Mouse (Mus musculus): Measurements from ENCODE around the gene Pfkfb2.

Pfkfb2 gene

GRCm38 (mm10) chr1:130737916-130738315, 8.9 kb upstream of the Pfkfb2 start:
- DNase-seq (ENCODE audit: low read depth, low spot score), result no peak

- no peak for DNase-seq (ENCODE audit: low read depth, low spot score)
Observed at GRCm38 (mm10) chr1:130737411-130737881, 8.4 kb upstream of the Pfkfb2 start.

GRCm38 (mm10) chr1:130734852-130735251, 5.8 kb upstream of the Pfkfb2 start:
- no peak for DNase-seq (ENCODE audit: low read depth, low spot score)

- DNase-seq (ENCODE audit: low read depth, low spot score), result no peak
Observed at GRCm38 (mm10) chr1:130734452-130734851, 5.4 kb upstream of the Pfkfb2 start.

GRCm38 (mm10) chr1:130733671-130734070, 4.6 kb upstream of the Pfkfb2 start:
- DNase-seq (ENCODE audit: low read depth, low spot score), result no peak

GRCm38 (mm10) chr1:130732706-130733658, 3.9 kb upstream of the Pfkfb2 start:
- DNase-seq (ENCODE audit: low read depth, low spot score), result no peak

GRCm38 (mm10) chr1:130731741-130732337, 2.8 kb upstream of the Pfkfb2 start, which contains the start of gene AA986860:
TSS of gene AA986860 (plus strand) at chr1:130731976.
- DNase-seq (ENCODE audit: low read depth, low spot score), result no peak

- no peak for DNase-seq (ENCODE audit: low read depth, low spot score)
Observed at GRCm38 (mm10) chr1:130728708-130729107, 345 bp downstream of the Pfkfb2 start.

- no peak for DNase-seq (ENCODE audit: low read depth, low spot score)
Observed at GRCm38 (mm10) chr1:130728070-130728469, 983 bp downstream of the Pfkfb2 start.

GRCm38 (mm10) chr1:130726396-130726795, 2.7 kb downstream of the Pfkfb2 start:
- DNase-seq (ENCODE audit: low read depth, low spot score), result no peak

- DNase-seq (ENCODE audit: low read depth, low spot score), result no peak
Observed at GRCm38 (mm10) chr1:130724206-130724605, 4.8 kb downstream of the Pfkfb2 start.

- DNase-seq (ENCODE audit: low read depth, low spot score), result peak; percentile 75
Observed at GRCm38 (mm10) chr1:130717291-130717871, 11.7 kb downstream of the Pfkfb2 start, which contains the start of gene Yod1. TSS of gene Yod1 (plus strand) at chr1:130717327.

GRCm38 (mm10) chr1:130716513-130717290, 12.4 kb downstream of the Pfkfb2 start:
- DNase-seq (ENCODE audit: low read depth, low spot score), result no peak

- no peak for DNase-seq (ENCODE audit: low read depth, low spot score)
Observed at GRCm38 (mm10) chr1:130716218-130716512, 12.9 kb downstream of the Pfkfb2 start.

- peak; percentile 90 for DNase-seq (ENCODE audit: low read depth, low spot score)
Observed at GRCm38 (mm10) chr1:130715561-130716217, 13.4 kb downstream of the Pfkfb2 start, which contains the start of gene Gm29427. TSS of gene Gm29427 (minus strand) at chr1:130715799.

- DNase-seq (ENCODE audit: low read depth, low spot score), result no peak
Observed at GRCm38 (mm10) chr1:130714046-130714445, 15.0 kb downstream of the Pfkfb2 start.

GRCm38 (mm10) chr1:130710283-130711080, 18.6 kb downstream of the Pfkfb2 start:
- no peak for DNase-seq (ENCODE audit: low read depth, low spot score)

GRCm38 (mm10) chr1:130703613-130704012, 25.4 kb downstream of the Pfkfb2 start:
- no peak for DNase-seq (ENCODE audit: low read depth, low spot score)

GRCm38 (mm10) chr1:130701976-130702375, 27.1 kb downstream of the Pfkfb2 start:
- DNase-seq (ENCODE audit: low read depth, low spot score), result no peak
